Mouse (Mus musculus) fat pad, adult 2 months (tissue): Measurements from ENCODE around the gene Btbd35f17.
"Not testable (repeated sequence)": the region's sequence is repeated elsewhere in the genome, so short reads cannot be mapped to it uniquely, and the experiment has no call there.

Experiments used
- DNase-seq: peaks from one replicate; pipeline ENCODE4 v3.0.0-alpha.2; 2011; ENCODE audit warnings: low read depth, low spot score; ENCODE audit errors: extremely low read depth

The Btbd35f17 gene

DNA sequence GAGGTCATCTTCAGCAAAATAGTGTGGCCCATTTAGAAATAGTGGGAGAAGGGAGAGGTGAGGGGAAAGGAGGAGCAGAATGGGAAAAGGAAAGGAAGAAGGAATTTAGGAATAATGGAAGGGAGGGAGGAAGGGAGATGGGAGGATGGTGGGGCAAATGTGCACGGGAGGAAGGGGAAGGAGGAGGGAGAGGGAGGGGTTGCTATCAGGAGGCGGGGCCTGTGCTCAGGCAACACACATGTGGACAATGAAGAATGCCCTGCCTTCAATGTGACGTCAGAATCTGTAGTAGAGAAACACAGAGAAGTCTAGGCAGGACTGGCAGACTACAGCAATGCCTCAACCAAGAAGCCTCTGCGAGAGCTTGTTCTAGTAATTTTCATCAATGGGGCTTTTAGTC is at the start of gene Btbd35f17:
Gene Btbd35f17, plus strand, starts transcription at position 301 of the 400 bp plus-strand sequence.
- not testable (repeated sequence) for DNase-seq
